Mouse (Mus musculus) midbrain, embryonic 11.5 days (tissue): Measurements from ENCODE around the gene Naa15. TPM values are rescaled to one million over a fixed set of nuclear protein-coding genes. Genes with fewer than 3 reads are reported as not detected.

Source experiments
- ATAC-seq: fragments of 200-750 bp; cut with Nextera tagmentation; 2 replicates; pipeline ENCODE4 v1.8.0; 2017; ENCODE audit warnings: moderate TSS enrichment, moderate library complexity; ENCODE audit not compliant: low FRiP score
- DNase-seq: peaks from one replicate; pipeline ENCODE4 v3.0.0; 2015; ENCODE audit warnings: low spot score; ENCODE audit errors: missing footprints
- H3K27ac ChIP-seq: fragments of 300-500 bp; sonication (generic); 2 replicates; pipeline ENCODE4 v1.5.1; 2014; ENCODE audit warnings: low read depth, low read length
- H3K27me3 ChIP-seq: fragments of 300-500 bp; sonication (generic); 2 replicates; pipeline ENCODE4 v1.6.1; 2014; ENCODE audit warnings: mild to moderate bottlenecking, low read length, moderate library complexity, mixed read lengths; ENCODE audit not compliant: control insufficient read depth, insufficient read depth
- H3K36me3 ChIP-seq: fragments of 300-500 bp; sonication (generic); 2 replicates; pipeline ENCODE4 v1.6.1; 2014; ENCODE audit warnings: mild to moderate bottlenecking, low read length, moderate library complexity, mixed read lengths; ENCODE audit not compliant: control insufficient read depth, insufficient read depth
- H3K4me1 ChIP-seq: fragments of 300-500 bp; sonication (generic); 2 replicates; pipeline ENCODE4 v1.6.1; 2014; ENCODE audit warnings: low read length; ENCODE audit not compliant: control insufficient read depth, insufficient read depth
- H3K4me2 ChIP-seq: fragments of 300-500 bp; sonication (generic); 2 replicates; pipeline ENCODE4 v1.6.1; 2014; ENCODE audit warnings: mild to moderate bottlenecking, moderate library complexity
- H3K4me3 ChIP-seq: fragments of 300-500 bp; sonication (generic); 2 replicates; pipeline ENCODE4 v1.5.1; 2014; ENCODE audit warnings: low read depth, low read length
- H3K9ac ChIP-seq: fragments of 300-500 bp; sonication (generic); 2 replicates; pipeline ENCODE4 v1.6.1; 2014; ENCODE audit warnings: low read length
- H3K9me3 ChIP-seq: fragments of 300-500 bp; sonication (generic); 2 replicates; pipeline ENCODE4 v1.6.1; 2016; ENCODE audit warnings: low read length; ENCODE audit not compliant: control insufficient read depth
- WGBS: fragments of 180-500 bp; shearing (Covaris S2); extraction: QIAGEN DNeasy Blood & Tissue Kit; methylation state at CpG from one replicate; pipeline ENCODE4 v1.1.7; 2014; 5-methylcytosine and 5-hydroxymethylcytosine counted together
- polyA plus RNA-seq: library from polyadenylated mRNA; unstranded; fragments of >200 nt; fragmentation: Nextera tagmentation; extraction: Ambion mirVana; gene quantifications from 2 replicates; pipeline ENCODE4 v1.2.1, GENCODE M21; 2014

Gene Naa15
- polyA plus RNA-seq, 1 experiment from 2014 or later, result 54.5 TPM

- Histone ChIP-seq H3K36me3 (no peaks in the 10 kb centered on the region), H3K4me3 (no peak overlapping the region), H3K9ac (no peak overlapping the region), H3K4me1 (no peaks in the 10 kb centered on the region), H3K27me3 (no peaks in the 10 kb centered on the region), H3K9me3 (no peaks in the 10 kb centered on the region), H3K4me2 (no peak overlapping the region), H3K27ac (no peak overlapping the region)
- 86% methylated on average over 3 of the region's 3 CpGs for WGBS
- DNase-seq (no peak), ATAC-seq (no peak)
These were observed 20.1 kb downstream of the Naa15 start for GRCm38 (mm10) chr3:51434871-51435595.

GRCm38 (mm10) chr3:51468530-51468929 lies 53.6 kb downstream of the Naa15 start:
- H3K27me3 ChIP-seq, result no peaks in the 10 kb centered on the region
- no peak overlapping the region for H3K4me3 ChIP-seq
- H3K9me3 ChIP-seq, result no peaks in the 10 kb centered on the region
- no peak overlapping the region for H3K27ac ChIP-seq
- no peak overlapping the region for H3K9ac ChIP-seq
- H3K36me3 ChIP-seq, result peaks cover 11% of the 10 kb centered on the region
- no peak for ATAC-seq
- H3K4me1 ChIP-seq, result no peaks in the 10 kb centered on the region
- no peak for DNase-seq
- 93% methylated on average over 2 of the region's 2 CpGs for WGBS
- no peak overlapping the region for H3K4me2 ChIP-seq

GRCm38 (mm10) chr3:51475706-51476105 lies 60.8 kb downstream of the Naa15 start:
- DNase-seq (no peak), ATAC-seq (no peak)
- no peak overlapping the region for H3K9ac ChIP-seq
- H3K27me3 ChIP-seq, result no peaks in the 10 kb centered on the region
- no peak overlapping the region for H3K4me2 ChIP-seq
- no peaks in the 10 kb centered on the region for H3K4me1 ChIP-seq
- no peak overlapping the region for H3K27ac ChIP-seq
- no peaks in the 10 kb centered on the region for H3K9me3 ChIP-seq
- H3K4me3 ChIP-seq, result no peak overlapping the region
- peaks cover 8% of the 10 kb centered on the region for H3K36me3 ChIP-seq
- 89% methylated on average over 4 of the region's 4 CpGs for WGBS

- H3K4me2 ChIP-seq, result no peak overlapping the region
- H3K27me3 ChIP-seq, result no peaks in the 10 kb centered on the region
- DNase-seq (peak; percentile 39), ATAC-seq (no peak)
- no peak overlapping the region for H3K9ac ChIP-seq
- H3K36me3 ChIP-seq, result no peaks in the 10 kb centered on the region
- H3K27ac ChIP-seq, result no peak overlapping the region
- no peak overlapping the region for H3K4me3 ChIP-seq
- no peaks in the 10 kb centered on the region for H3K9me3 ChIP-seq
- WGBS, result 44% methylated on average over 2 of the region's 2 CpGs
- H3K4me1 ChIP-seq, result peaks cover 8% of the 10 kb centered on the region; the same call in 1 of the 2 replicates
These were observed 64.9 kb downstream of the Naa15 start for GRCm38 (mm10) chr3:51479893-51480292.

GRCm38 (mm10) chr3:51481059-51481458 lies 66.1 kb downstream of the Naa15 start:
- no peak overlapping the region for H3K4me2 ChIP-seq
- ATAC-seq, result no peak
- peaks cover 12% of the 10 kb centered on the region for H3K4me1 ChIP-seq
- no peak overlapping the region for H3K9ac ChIP-seq
- H3K9me3 ChIP-seq, result no peaks in the 10 kb centered on the region
- no peaks in the 10 kb centered on the region for H3K36me3 ChIP-seq
- no peak overlapping the region for H3K27ac ChIP-seq
- H3K4me3 ChIP-seq, result no peak overlapping the region
- H3K27me3 ChIP-seq, result no peaks in the 10 kb centered on the region
- peak; percentile 91 for DNase-seq

GRCm38 (mm10) chr3:51481881-51482280 lies 66.9 kb downstream of the Naa15 start:
- Histone ChIP-seq H3K9ac (no peak overlapping the region), H3K27me3 (no peaks in the 10 kb centered on the region), H3K36me3 (no peaks in the 10 kb centered on the region), H3K9me3 (no peaks in the 10 kb centered on the region), H3K4me1 (peaks cover 12% of the 10 kb centered on the region), H3K4me3 (no peak overlapping the region), H3K4me2 (no peak overlapping the region), H3K27ac (no peak overlapping the region)
- DNase-seq, result no peak
- no peak for ATAC-seq
- WGBS, result 64% methylated on average over 3 of the region's 3 CpGs

GRCm38 (mm10) chr3:51482781-51483180 lies 67.8 kb downstream of the Naa15 start:
- ATAC-seq, result no peak
- H3K36me3 ChIP-seq, result no peaks in the 10 kb centered on the region

GRCm38 (mm10) chr3:51483741-51484359 lies 68.9 kb downstream of the Naa15 start, which contains the start of gene Rab33b:
Gene Rab33b (plus strand): TSS chr3:51483920.
- Histone ChIP-seq H3K27me3 (no peaks in the 10 kb centered on the region), H3K4me2 (peak within 1 kb of the TSS; percentile 69), H3K9me3 (no peaks in the 10 kb centered on the region), H3K9ac (peak within 1 kb of the TSS; percentile 74), H3K27ac (peak within 1 kb of the TSS; percentile 85), H3K4me1 (peaks cover 12% of the 10 kb centered on the region), H3K4me3 (peak within 1 kb of the TSS; percentile 54), H3K36me3 (no peaks in the 10 kb centered on the region)
- WGBS, result under 1% methylated on average over 70 of the region's 70 CpGs
- DNase-seq (peak; percentile 100), ATAC-seq (peak; percentile 94)

More at GRCm38 (mm10) chr3:51482781-51483180, 67.8 kb downstream of the Naa15 start:
- H3K9ac ChIP-seq, result peak overlapping the region; percentile 74; the same call in 1 of the 2 replicates
- H3K4me1 ChIP-seq, result peaks cover 12% of the 10 kb centered on the region
- no peak overlapping the region for H3K27ac ChIP-seq
- H3K4me2 ChIP-seq, result peak overlapping the region; percentile 69
- DNase-seq, result peak; percentile 65
- no peaks in the 10 kb centered on the region for H3K27me3 ChIP-seq
- no peaks in the 10 kb centered on the region for H3K9me3 ChIP-seq
- 78% methylated on average over 3 of the region's 3 CpGs for WGBS
- no peak overlapping the region for H3K4me3 ChIP-seq

GRCm38 (mm10) chr3:51484370-51484769 lies 69.4 kb downstream of the Naa15 start:
- peak; percentile 48 for ATAC-seq
- Histone ChIP-seq H3K9ac (peak overlapping the region; percentile 74), H3K9me3 (no peaks in the 10 kb centered on the region), H3K4me1 (peaks cover 12% of the 10 kb centered on the region), H3K27me3 (no peaks in the 10 kb centered on the region), H3K36me3 (no peaks in the 10 kb centered on the region), H3K4me2 (peak overlapping the region; percentile 69), H3K27ac (peak overlapping the region; percentile 85; the same call in 1 of the 2 replicates), H3K4me3 (peak overlapping the region; percentile 54)
- WGBS, result 1% methylated on average over 33 of the region's 33 CpGs
- no peak for DNase-seq
